Mouse (Mus musculus): ENCODE measurements around the gene Nckap5. TPM values are rescaled to one million over a fixed set of nuclear protein-coding genes. Genes with fewer than 3 reads are reported as not detected.

The Nckap5 gene
- total and polyA plus RNA-seq, 3 experiments: not detected

GRCm38 (mm10) chr1:126642751-126643150 is 187.8 kb downstream of the Nckap5 start:
- DNase-seq (ENCODE audit: extremely low read depth): no peak
- Histone ChIP-seq H3K4me1 (ENCODE audit: control insufficient read depth in 1 of 2, insufficient read depth in 2 of 2) (no peaks in the 10 kb centered on the region), H3K4me2 (ENCODE audit: insufficient read depth, low read depth, poor library complexity, severe bottlenecking) (no peak overlapping the region), H3K27me3 (replicated peaks) (no peaks in the 10 kb centered on the region), H3K79me2 (replicated peaks; ENCODE audit: control insufficient read depth, extremely low read depth, insufficient read depth, poor library complexity, severe bottlenecking) (no peaks in the 10 kb centered on the region), H3K4me3 (replicated peaks in 1 of 3; ENCODE audit: low read depth in 2 of 3, low read length in 2 of 3, poor library complexity in 1 of 3) (no peak overlapping the region), H3K9me3 (replicated peaks; ENCODE audit: low read length) (peaks cover 50% of the 10 kb centered on the region), H3K27ac (ENCODE audit: insufficient read depth, low read depth) (no peak overlapping the region), H3K9ac (ENCODE audit: insufficient read depth, low read depth) (no peak overlapping the region), H3K36me3 (replicated peaks in 1 of 2; ENCODE audit: control insufficient read depth in 1 of 2, insufficient read depth in 1 of 2, low read length in 1 of 2) (no peaks in the 10 kb centered on the region)
- in situ Hi-C loops (cut with MboI; ENCODE audit: low pct_ligation_motif_present, low pct_unique_long_range_greater_than_20kb, low sequenced_read_pairs) (no loop called here), dilution Hi-C loops (cut with MboI; ENCODE audit: extremely low pct_ligation_motif_present, extremely low pct_unique_long_range_greater_than_20kb, low sequenced_read_pairs) (no loop called here)
- TF ChIP-seq E2F4 (IDR thresholded peaks at IDR 0.05; ENCODE audit: insufficient replicate concordance, low read depth, low read length) (no peak), CHD1 (IDR thresholded peaks at IDR 0.05; ENCODE audit: low read depth, low read length) (no peak)

DNA sequence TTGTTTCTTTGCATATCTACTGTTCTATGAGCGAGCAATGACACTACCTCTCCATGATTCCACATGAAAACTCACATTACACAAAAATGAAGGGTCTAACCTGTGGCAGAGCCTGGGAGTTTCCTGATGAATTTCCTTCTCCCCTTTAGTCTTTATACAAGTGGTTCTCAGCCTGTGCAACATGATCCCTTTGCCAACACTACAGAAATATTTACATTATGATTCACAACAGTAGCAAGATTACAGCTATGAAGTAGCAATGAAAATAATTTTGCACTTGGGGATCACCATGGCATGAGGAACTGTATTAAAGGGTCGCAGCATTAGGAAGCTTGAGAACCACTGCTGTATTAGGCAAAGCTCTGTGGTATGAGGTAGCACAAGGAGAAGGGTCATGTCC is 191.1 kb downstream of the Nckap5 start:
- no peaks in the 10 kb centered on the region for H3K4me1 ChIP-seq (ENCODE audit: control insufficient read depth in 1 of 2, insufficient read depth in 2 of 2)
- H3K4me2 ChIP-seq (ENCODE audit: insufficient read depth, low read depth, poor library complexity, severe bottlenecking): no peak overlapping the region
- no peak overlapping the region for H3K27ac ChIP-seq (ENCODE audit: insufficient read depth, low read depth)
- no peak overlapping the region for H3K9ac ChIP-seq (ENCODE audit: insufficient read depth, low read depth)
- H3K36me3 ChIP-seq (replicated peaks in 1 of 2; ENCODE audit: control insufficient read depth in 1 of 2, insufficient read depth in 1 of 2, low read length in 1 of 2): no peaks in the 10 kb centered on the region
- TF ChIP-seq ZKSCAN1 (IDR thresholded peaks at IDR 0.05; ENCODE audit: borderline replicate concordance, low read depth, low read length) (no peak), RAD21 (IDR thresholded peaks at IDR 0.05; ENCODE audit: low read depth, low read length) (no peak), JUND (conservative IDR thresholded peaks at IDR 0.05; ENCODE audit: low read depth, low read length) (no peak)
- DNase-seq (ENCODE audit: extremely low read depth): no peak
- H3K79me2 ChIP-seq (replicated peaks; ENCODE audit: control insufficient read depth, extremely low read depth, insufficient read depth, poor library complexity, severe bottlenecking): no peaks in the 10 kb centered on the region
- dilution Hi-C loops (cut with MboI; ENCODE audit: extremely low pct_ligation_motif_present, extremely low pct_unique_long_range_greater_than_20kb, low sequenced_read_pairs) (no loop called here), in situ Hi-C loops (cut with MboI; ENCODE audit: low pct_ligation_motif_present, low pct_unique_long_range_greater_than_20kb, low sequenced_read_pairs) (no loop called here)
- H3K4me3 ChIP-seq (replicated peaks in 1 of 3; ENCODE audit: low read depth in 2 of 3, low read length in 2 of 3, poor library complexity in 1 of 3): no peak overlapping the region
- H3K27me3 ChIP-seq (replicated peaks): no peaks in the 10 kb centered on the region
- H3K9me3 ChIP-seq (replicated peaks; ENCODE audit: low read length): peaks cover 58% of the 10 kb centered on the region

- no peaks in the 10 kb centered on the region for H3K4me1 ChIP-seq (ENCODE audit: control insufficient read depth in 1 of 2, insufficient read depth in 2 of 2)
- H3K27me3 ChIP-seq (replicated peaks): no peaks in the 10 kb centered on the region
- no peak overlapping the region for H3K4me3 ChIP-seq (replicated peaks in 1 of 3; ENCODE audit: low read depth in 2 of 3, low read length in 2 of 3, poor library complexity in 1 of 3)
- H3K9me3 ChIP-seq (replicated peaks; ENCODE audit: low read length): peaks cover 59% of the 10 kb centered on the region
- no peaks in the 10 kb centered on the region for H3K36me3 ChIP-seq (replicated peaks in 1 of 2; ENCODE audit: control insufficient read depth in 1 of 2, insufficient read depth in 1 of 2, low read length in 1 of 2)
- in situ Hi-C loops (cut with MboI; ENCODE audit: low pct_ligation_motif_present, low pct_unique_long_range_greater_than_20kb, low sequenced_read_pairs): no loop called here
- H3K79me2 ChIP-seq (replicated peaks; ENCODE audit: control insufficient read depth, extremely low read depth, insufficient read depth, poor library complexity, severe bottlenecking): no peaks in the 10 kb centered on the region
- no peak for DNase-seq (ENCODE audit: extremely low read depth)
- dilution Hi-C loops (cut with MboI; ENCODE audit: extremely low pct_ligation_motif_present, extremely low pct_unique_long_range_greater_than_20kb, low sequenced_read_pairs): no loop called here
- TF ChIP-seq MAFK (IDR thresholded peaks at IDR 0.05; ENCODE audit: insufficient replicate concordance, low read length) (no peak), MAZ (IDR thresholded peaks at IDR 0.05; ENCODE audit: low read depth, low read length) (no peak), ZC3H11A (IDR thresholded peaks at IDR 0.05; ENCODE audit: low read depth, low read length) (no peak), ZKSCAN1 (IDR thresholded peaks at IDR 0.05; ENCODE audit: borderline replicate concordance, low read depth, low read length) (no peak), SIN3A (IDR thresholded peaks at IDR 0.05; ENCODE audit: low read length) (no peak), ZNF384 (IDR thresholded peaks at IDR 0.05; ENCODE audit: low read depth, low read length) (no peak), CTCF (conservative IDR thresholded peaks at IDR 0.05 in 1 of 2, IDR thresholded peaks at IDR 0.05 in 1 of 2; ENCODE audit: low read depth in 2 of 2, low read length in 2 of 2) (no peak), NELFE (IDR thresholded peaks at IDR 0.05; ENCODE audit: low read depth, low read length) (no peak), ETS1 (conservative IDR thresholded peaks at IDR 0.05; ENCODE audit: low read depth, low read length) (no peak), TCF12 (IDR thresholded peaks at IDR 0.05; ENCODE audit: low read depth, low read length) (no peak), KAT2A (IDR thresholded peaks at IDR 0.05; ENCODE audit: insufficient replicate concordance, low read length) (no peak), BHLHE40 (IDR thresholded peaks at IDR 0.05; ENCODE audit: low read depth, low read length) (no peak), ZMIZ1 (IDR thresholded peaks at IDR 0.05; ENCODE audit: low read depth, low read length) (no peak), UBTF (IDR thresholded peaks at IDR 0.05; ENCODE audit: low read depth, low read length) (no peak), SMC3 (IDR thresholded peaks at IDR 0.05; ENCODE audit: low read depth, low read length) (no peak), JUND (conservative IDR thresholded peaks at IDR 0.05; ENCODE audit: low read depth, low read length) (no peak)
- H3K4me2 ChIP-seq (ENCODE audit: insufficient read depth, low read depth, poor library complexity, severe bottlenecking): no peak overlapping the region
- H3K9ac ChIP-seq (ENCODE audit: insufficient read depth, low read depth): no peak overlapping the region
- H3K27ac ChIP-seq (ENCODE audit: insufficient read depth, low read depth): no peak overlapping the region
Observed at GRCm38 (mm10) chr1:126637515-126637914, 193.1 kb downstream of the Nckap5 start.
